Comparison of ENCODE assay signal across 9 mouse cellular contexts in the genomic region with DNA sequence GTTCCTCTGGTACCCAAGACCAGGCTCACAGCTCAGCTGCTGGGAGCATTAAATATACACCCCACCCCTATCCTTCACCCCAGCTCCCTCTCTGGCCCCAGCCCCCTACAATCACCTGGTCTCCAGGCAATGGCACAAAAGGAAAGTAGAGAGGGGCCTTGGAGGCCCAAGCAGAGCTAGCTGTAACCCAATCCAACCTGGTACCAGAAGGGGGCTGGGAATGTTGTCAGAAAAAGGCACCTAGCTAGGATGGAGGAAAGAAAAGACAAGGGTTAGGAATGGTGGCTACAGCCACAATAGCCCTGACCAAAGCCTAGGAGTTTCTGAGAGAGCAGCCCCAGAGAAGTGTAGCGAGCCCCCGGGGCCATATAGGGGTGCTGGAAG. TPM values are rescaled to one million over a fixed set of nuclear protein-coding genes. Genes with fewer than 3 reads are reported as not detected.
A peak's percentile ranks its signal among the peaks of the same experiment; 100 is the strongest.
DNase-seq lines count a peak whose midpoint lies in the region; ATAC-seq and TF ChIP-seq lines count a peak whose summit lies in the region.
"Had no signal": no experiment of that assay in that cellular context is flagged by ENCODE, and none has a peak within 500 bp of the region (broad histone marks: within the 10 kb centered on the region; RNA-seq: fewer than 3 reads in every experiment).

No protein-coding gene starts in this region.

- peak overlapping the region; percentile 78; the same call in 1 of the 2 replicates for H3K4me3 ChIP-seq in lung, embryonic 14.5 days (ENCODE audit: low read depth, low read length)
- no peak overlapping the region for H3K4me3 ChIP-seq in lung, adult 2 months (replicated peaks; ENCODE audit: extremely low read depth, low read depth, low read length)
- H3K4me3 ChIP-seq in forebrain, embryonic 13.5 days, result no peak overlapping the region
- no peak overlapping the region for H3K4me3 ChIP-seq in limb, embryonic 11.5 days (ENCODE audit: low read depth, low read length)
- H3K4me3 ChIP-seq in small intestine, adult 2 months (ENCODE audit: low read depth, low read length), result no peak overlapping the region

- H3K36me3 ChIP-seq in lung, embryonic 14.5 days (ENCODE audit: insufficient read depth), result no peaks in the 10 kb centered on the region
- H3K36me3 ChIP-seq in forebrain, embryonic 13.5 days (ENCODE audit: poor library complexity, severe bottlenecking), result no peaks in the 10 kb centered on the region
- H3K36me3 ChIP-seq in limb, embryonic 11.5 days (ENCODE audit: control insufficient read depth, insufficient read depth, low read length), result no peaks in the 10 kb centered on the region
- no peaks in the 10 kb centered on the region for H3K36me3 ChIP-seq in small intestine, adult 2 months (ENCODE audit: control insufficient read depth, insufficient read depth, low read length)

- H3K27ac ChIP-seq in lung, embryonic 14.5 days (ENCODE audit: low read depth), result peak overlapping the region; percentile 97
- H3K27ac ChIP-seq in forebrain, embryonic 13.5 days, result peak overlapping the region; percentile 98
- peak overlapping the region; percentile 24; the same call in 1 of the 2 replicates for H3K27ac ChIP-seq in limb, embryonic 11.5 days (replicated peaks; ENCODE audit: low read depth, low read length)
- H3K27ac ChIP-seq in small intestine, adult 2 months (ENCODE audit: insufficient read depth, low read depth, low read length), result peak overlapping the region; percentile 2; the same call in 1 of the 2 replicates

- H3K4me2 ChIP-seq in lung, embryonic 14.5 days, result peak overlapping the region; percentile 78
- peak overlapping the region; percentile 77 for H3K4me2 ChIP-seq in forebrain, embryonic 13.5 days
- H3K4me2 ChIP-seq in limb, embryonic 11.5 days (ENCODE audit: low read depth, severe bottlenecking), result no peak overlapping the region

- no peak for TF ChIP-seq CTCF in lung, embryonic 14.5 days (IDR thresholded peaks at IDR 0.05; ENCODE audit: low read depth)
- TF ChIP-seq CTCF in lung, adult 2 months (IDR thresholded peaks at IDR 0.05; ENCODE audit: insufficient read depth, low read length), result no peak
- TF ChIP-seq CTCF in small intestine, adult 2 months (IDR thresholded peaks at IDR 0.05; ENCODE audit: extremely low read depth, insufficient read length, insufficient replicate concordance, low read depth, low read length), result no peak

- no peak for DNase-seq in lung, embryonic 14.5 days
- DNase-seq in lung, adult 2 months, result no peak
- DNase-seq in limb, embryonic 11.5 days (ENCODE audit: low spot score), result no peak
- DNase-seq in embryo, embryonic 11 days, result no peak
- DNase-seq in gastrocnemius, adult 18-20 months (ENCODE audit: low spot score), result no peak

- peak overlapping the region; percentile 38 for H3K9ac ChIP-seq in lung, embryonic 14.5 days
- H3K9ac ChIP-seq in forebrain, embryonic 13.5 days, result peak overlapping the region; percentile 34; the same call in 1 of the 2 replicates
- H3K9ac ChIP-seq in limb, embryonic 11.5 days (ENCODE audit: low read length), result no peak overlapping the region

- 42% methylated on average over 2 of the region's 2 CpGs for WGBS in lung, embryonic 14.5 days
- WGBS in lung, adult 2 months, result 43% methylated on average over 2 of the region's 2 CpGs
- 43% methylated on average over 2 of the region's 2 CpGs for WGBS in forebrain, embryonic 13.5 days
- WGBS in limb, embryonic 11.5 days, result 52% methylated on average over 2 of the region's 2 CpGs
- WGBS in small intestine, adult 2 months, result 39% methylated on average over 2 of the region's 2 CpGs

- TF ChIP-seq POLR2A in lung, adult 2 months (IDR thresholded peaks at IDR 0.05; ENCODE audit: borderline replicate concordance, extremely low read depth, low read depth, low read length), result no peak
- TF ChIP-seq POLR2A in small intestine, adult 2 months (IDR thresholded peaks at IDR 0.05; ENCODE audit: low read depth, low read length), result no peak

- H3K9me3 ChIP-seq in lung, embryonic 14.5 days (ENCODE audit: low read depth, low read length), result no peaks in the 10 kb centered on the region
- no peaks in the 10 kb centered on the region for H3K9me3 ChIP-seq in forebrain, embryonic 13.5 days (replicated peaks)
- no peaks in the 10 kb centered on the region for H3K9me3 ChIP-seq in limb, embryonic 11.5 days (ENCODE audit: control insufficient read depth, low read length)

- ATAC-seq in lung, embryonic 14.5 days (ENCODE audit: insufficient read depth), result no peak
- ATAC-seq in forebrain, embryonic 13.5 days, result no peak
- ATAC-seq in limb, embryonic 11.5 days (ENCODE audit: insufficient number of reproducible peaks, low FRiP score, low TSS enrichment, low read depth), result no peak

- no peaks in the 10 kb centered on the region for H3K27me3 ChIP-seq in lung, embryonic 14.5 days (ENCODE audit: insufficient read depth, low read length)
- H3K27me3 ChIP-seq in forebrain, embryonic 13.5 days, result no peaks in the 10 kb centered on the region
- H3K27me3 ChIP-seq in limb, embryonic 11.5 days (ENCODE audit: control insufficient read depth, insufficient read depth, low read length), result no peaks in the 10 kb centered on the region
- H3K27me3 ChIP-seq in small intestine, adult 2 months (ENCODE audit: control insufficient read depth, insufficient read depth, low read length), result no peaks in the 10 kb centered on the region

- peaks cover 22% of the 10 kb centered on the region for H3K4me1 ChIP-seq in lung, embryonic 14.5 days (ENCODE audit: insufficient read depth)
- H3K4me1 ChIP-seq in lung, adult 2 months (ENCODE audit: control insufficient read depth, insufficient read depth, low read length), result peaks cover 12% of the 10 kb centered on the region; the same call in 1 of the 2 replicates
- H3K4me1 ChIP-seq in forebrain, embryonic 13.5 days, result peaks cover 43% of the 10 kb centered on the region
- peaks cover 32% of the 10 kb centered on the region for H3K4me1 ChIP-seq in limb, embryonic 11.5 days (ENCODE audit: control insufficient read depth, insufficient read depth, low read length)
- peaks cover 8% of the 10 kb centered on the region for H3K4me1 ChIP-seq in small intestine, adult 2 months (ENCODE audit: control insufficient read depth, insufficient read depth, insufficient read length, low read length)

RNA-seq across cellular contexts. Expression of a gene that starts 2.5 kb away (rescaled TPM):
- 13.1 and 15.1 TPM in 2 replicates for polyA plus RNA-seq in lung, embryonic 14.5 days (2014; fragmentation: Nextera tagmentation; extraction: Ambion mirVana)
- polyA plus RNA-seq in lung, adult 2 months (2012; rRNA removed), result 52.0 and 64.6 TPM in 2 replicates
- polyA plus RNA-seq in forebrain, embryonic 13.5 days (2015; fragmentation: Nextera tagmentation; extraction: Ambion mirVana), result 17.7 and 19.8 TPM in 2 replicates
- polyA plus RNA-seq in limb, embryonic 11.5 days (2014; fragmentation: Nextera tagmentation; extraction: Ambion mirVana), result 13.1 and 14.0 TPM in 2 replicates
- 42.8 and 92.6 TPM in 2 replicates for polyA plus RNA-seq in small intestine, adult 2 months (2012; rRNA removed)
- total RNA-seq in gastrocnemius, adult 18-20 months (2021), result 10 to 100 TPM; 44.0 to 56.4 TPM

RNA-seq across cellular contexts. Expression of a gene that starts 3.0 kb away (rescaled TPM):
- polyA plus RNA-seq in lung, embryonic 14.5 days (2014; fragmentation: Nextera tagmentation; extraction: Ambion mirVana), result not detected in 2 replicates
- 0.08 TPM in 1 of 2 replicates, not detected in the other for polyA plus RNA-seq in lung, adult 2 months (2012; rRNA removed)
- not detected in 2 replicates for polyA plus RNA-seq in forebrain, embryonic 13.5 days (2015; fragmentation: Nextera tagmentation; extraction: Ambion mirVana)
- 0.13 TPM in 1 of 2 replicates, not detected in the other for polyA plus RNA-seq in limb, embryonic 11.5 days (2014; fragmentation: Nextera tagmentation; extraction: Ambion mirVana)
- polyA plus RNA-seq in small intestine, adult 2 months (2012; rRNA removed), result not detected in 2 replicates
- total RNA-seq in gastrocnemius, adult 18-20 months (2021), result not detected
- total RNA-seq: gastrocnemius, postnatal 10 days; neutrophil, adult 5-6 weeks had no signal

RNA-seq across cellular contexts. Expression of a gene that starts 10.6 kb away (rescaled TPM):
- polyA plus RNA-seq in lung, embryonic 14.5 days (2014; fragmentation: Nextera tagmentation; extraction: Ambion mirVana), result 2.2 and 4.1 TPM in 2 replicates
- 3.3 and 3.8 TPM in 2 replicates for polyA plus RNA-seq in lung, adult 2 months (2012; rRNA removed)
- polyA plus RNA-seq in forebrain, embryonic 13.5 days (2015; fragmentation: Nextera tagmentation; extraction: Ambion mirVana), result 15.4 and 19.4 TPM in 2 replicates
- polyA plus RNA-seq in limb, embryonic 11.5 days (2014; fragmentation: Nextera tagmentation; extraction: Ambion mirVana), result 1.8 and 3.0 TPM in 2 replicates
- 1.3 and 1.7 TPM in 2 replicates for polyA plus RNA-seq in small intestine, adult 2 months (2012; rRNA removed)
- 1 to 10 TPM in 1 of 2 experiments, under 1 TPM in 1; 0.87 to 1.2 TPM for total RNA-seq in gastrocnemius, adult 18-20 months (2021)
- total RNA-seq: neutrophil, adult 5-6 weeks had no signal

RNA-seq across cellular contexts. Expression of a gene that starts 17.7 kb away (rescaled TPM):
- polyA plus RNA-seq in lung, embryonic 14.5 days (2014; fragmentation: Nextera tagmentation; extraction: Ambion mirVana), result 429 and 440 TPM in 2 replicates
- polyA plus RNA-seq in lung, adult 2 months (2012; rRNA removed), result 222 and 226 TPM in 2 replicates
- 675 and 699 TPM in 2 replicates for polyA plus RNA-seq in forebrain, embryonic 13.5 days (2015; fragmentation: Nextera tagmentation; extraction: Ambion mirVana)
- polyA plus RNA-seq in limb, embryonic 11.5 days (2014; fragmentation: Nextera tagmentation; extraction: Ambion mirVana), result 491 and 549 TPM in 2 replicates
- 80.4 and 143 TPM in 2 replicates for polyA plus RNA-seq in small intestine, adult 2 months (2012; rRNA removed)
- 100 to 1,000 TPM; 162 TPM for total RNA-seq in gastrocnemius, adult 18-20 months (2021)

RNA-seq across cellular contexts. Expression of a gene that starts 20.3 kb away (rescaled TPM):
- polyA plus RNA-seq in lung, embryonic 14.5 days (2014; fragmentation: Nextera tagmentation; extraction: Ambion mirVana), result 12.1 and 12.6 TPM in 2 replicates
- polyA plus RNA-seq in lung, adult 2 months (2012; rRNA removed), result 38.9 and 48.7 TPM in 2 replicates
- polyA plus RNA-seq in forebrain, embryonic 13.5 days (2015; fragmentation: Nextera tagmentation; extraction: Ambion mirVana), result 2.5 and 3.8 TPM in 2 replicates
- 7.8 and 8.7 TPM in 2 replicates for polyA plus RNA-seq in limb, embryonic 11.5 days (2014; fragmentation: Nextera tagmentation; extraction: Ambion mirVana)
- 23.0 and 41.0 TPM in 2 replicates for polyA plus RNA-seq in small intestine, adult 2 months (2012; rRNA removed)
- 1 to 10 TPM in 1 of 2 experiments, under 1 TPM in 1; 0.90 to 1.1 TPM for total RNA-seq in gastrocnemius, adult 18-20 months (2021)

Comparison
In these comparisons a context has a peak if more than half of its experiments do, and no peak if none do; other contexts are left out.
1. H3K27ac ChIP-seq: peak in every context shown above with its lines; median percentile 98 in forebrain, embryonic 13.5 days; 97 in lung, embryonic 14.5 days; 24 in limb, embryonic 11.5 days; 2 in small intestine, adult 2 months.